Mouse (Mus musculus) CH12.LX (cell line): ENCODE results near the gene Abhd11.

Experiments
- CTCF ChIP-seq, 2 experiments: IDR thresholded peaks in 1 of 2; conservative IDR thresholded peaks in 1 of 2; 2 replicates each; pipeline ENCODE4 v1.5.1; 2011 to 2012; ENCODE audit warnings: low read depth in 2 of 2, low read length in 2 of 2, improper control_type of control experiment in 1 of 2, inconsistent platforms in 1 of 2, mild to moderate bottlenecking in 1 of 2, moderate library complexity in 1 of 2
- POLR2A ChIP-seq: IDR thresholded peaks from 2 replicates; pipeline ENCODE4 v1.6.1; 2011; ENCODE audit warnings: low read depth, mild to moderate bottlenecking, improper control_type of control experiment, low read length
- SIN3A ChIP-seq: IDR thresholded peaks from 2 replicates; pipeline ENCODE4 v1.6.1; 2012; ENCODE audit warnings: low read length, improper control_type of control experiment, inconsistent platforms
- UBTF ChIP-seq: IDR thresholded peaks from 2 replicates; pipeline ENCODE4 v1.6.1; 2012; ENCODE audit warnings: low read depth, mild to moderate bottlenecking, inconsistent platforms, low read length, improper control_type of control experiment, moderate library complexity

- TF ChIP-seq POLR2A (no peak), SIN3A (no peak), CTCF (conservative IDR thresholded peaks at IDR 0.05 in 1 of 2, IDR thresholded peaks at IDR 0.05 in 1 of 2; ENCODE audit: low read depth in 2 of 2, low read length in 2 of 2) (no peak), UBTF (no peak)
Observed at GRCm38 (mm10) chr5:134998359-134998758, 10.6 kb upstream of the Abhd11 start.
